Mouse (Mus musculus): ENCODE measurements at regions not wholly inside any gene's neighbourhood (a gene's known extent, or its start where the extent isn't known, plus 50 kb on each side); places are given as distances from the start of the nearest gene placed in this dataset.

- DNase-seq (ENCODE audit: low spot score in 2 of 2): no peak
Measured at GRCm38 (mm10) chr10:98292140-98292539, 565.6 kb upstream of the C030005K15Rik start.

- no peak for DNase-seq (ENCODE audit: low spot score in 2 of 2)
Measured at GRCm38 (mm10) chr10:98305667-98306066, 579.1 kb upstream of the C030005K15Rik start.

GRCm38 (mm10) chr10:98309667-98310066 lies 583.1 kb upstream of the C030005K15Rik start:
- DNase-seq (ENCODE audit: low spot score in 2 of 2): no peak

- no peak for DNase-seq (ENCODE audit: low spot score in 2 of 2)
Measured at GRCm38 (mm10) chr10:98311403-98311802, 584.8 kb upstream of the C030005K15Rik start.

- DNase-seq (ENCODE audit: low spot score in 2 of 2): no peak
Measured at GRCm38 (mm10) chr10:98318416-98318815, 591.9 kb upstream of the C030005K15Rik start.

- DNase-seq (ENCODE audit: low spot score in 2 of 2): no peak
Measured at GRCm38 (mm10) chr10:98323846-98324245, 590.4 kb upstream of the Atp2b1 start.

- DNase-seq (ENCODE audit: low spot score in 2 of 2): no peak
Measured at GRCm38 (mm10) chr10:98324591-98324990, 589.6 kb upstream of the Atp2b1 start.

- DNase-seq (ENCODE audit: low spot score in 2 of 2): no peak
Measured at GRCm38 (mm10) chr10:98325720-98326119, 588.5 kb upstream of the Atp2b1 start.

GRCm38 (mm10) chr10:98332682-98333081 lies 581.5 kb upstream of the Atp2b1 start:
- no peak for DNase-seq (ENCODE audit: low spot score in 2 of 2)

- DNase-seq (ENCODE audit: low spot score in 2 of 2): no peak
Measured at GRCm38 (mm10) chr10:98333411-98334067, 580.7 kb upstream of the Atp2b1 start.

GRCm38 (mm10) chr10:98343827-98344226 lies 570.4 kb upstream of the Atp2b1 start:
- no peak for DNase-seq (ENCODE audit: low spot score in 2 of 2)

GRCm38 (mm10) chr10:98349466-98349865 lies 564.7 kb upstream of the Atp2b1 start:
- DNase-seq (ENCODE audit: low spot score in 2 of 2): no peak

- DNase-seq (ENCODE audit: low spot score in 2 of 2): no peak
Measured at GRCm38 (mm10) chr10:98350318-98350926, 563.8 kb upstream of the Atp2b1 start.

- no peak for DNase-seq (ENCODE audit: low spot score in 2 of 2)
Measured at GRCm38 (mm10) chr10:98352061-98352460, 562.1 kb upstream of the Atp2b1 start.

GRCm38 (mm10) chr10:98354486-98354885 lies 559.7 kb upstream of the Atp2b1 start:
- DNase-seq (ENCODE audit: low spot score in 2 of 2): no peak

GRCm38 (mm10) chr10:98364604-98365003 lies 549.6 kb upstream of the Atp2b1 start:
- no peak for DNase-seq (ENCODE audit: low spot score in 2 of 2)

GRCm38 (mm10) chr10:98372561-98372960 lies 541.6 kb upstream of the Atp2b1 start:
- no peak for DNase-seq (ENCODE audit: low spot score in 2 of 2)

- no peak for DNase-seq (ENCODE audit: low spot score in 2 of 2)
Measured at GRCm38 (mm10) chr10:98373314-98373713, 540.9 kb upstream of the Atp2b1 start.

- no peak for DNase-seq (ENCODE audit: low spot score in 2 of 2)
Measured at GRCm38 (mm10) chr10:98374684-98375083, 539.5 kb upstream of the Atp2b1 start.

- no peak for DNase-seq (ENCODE audit: low spot score in 2 of 2)
Measured at GRCm38 (mm10) chr10:98388543-98388942, 525.7 kb upstream of the Atp2b1 start.

GRCm38 (mm10) chr10:98399864-98400263 lies 514.3 kb upstream of the Atp2b1 start:
- no peak for DNase-seq (ENCODE audit: low spot score in 2 of 2)

GRCm38 (mm10) chr10:98417807-98418743 lies 496.1 kb upstream of the Atp2b1 start:
- no peak for DNase-seq (ENCODE audit: low spot score in 2 of 2)

Measured in spleen, postnatal 10 days (tissue).